Mouse (Mus musculus) gastrocnemius, adult 8-10 months (tissue): ENCODE data around the gene Capn9. TPM values are rescaled to one million over a fixed set of nuclear protein-coding genes. Genes with fewer than 3 reads are reported as not detected.
A peak's percentile ranks its signal among the peaks of the same experiment; 100 is the strongest.

ENCODE experiments used
- DNase-seq, 2 experiments: peaks; one replicate each; pipeline ENCODE4 v3.0.0; 2022; ENCODE audit warnings: low spot score in 2 of 2
- total RNA-seq, 4 experiments: library from RNA; stranded (reverse); gene quantifications; 2 replicates each; pipeline ENCODE4 v1.2.4; 2022

Capn9 gene
- total RNA-seq, 4 experiments from 2014 or later, result not detected

DNA sequence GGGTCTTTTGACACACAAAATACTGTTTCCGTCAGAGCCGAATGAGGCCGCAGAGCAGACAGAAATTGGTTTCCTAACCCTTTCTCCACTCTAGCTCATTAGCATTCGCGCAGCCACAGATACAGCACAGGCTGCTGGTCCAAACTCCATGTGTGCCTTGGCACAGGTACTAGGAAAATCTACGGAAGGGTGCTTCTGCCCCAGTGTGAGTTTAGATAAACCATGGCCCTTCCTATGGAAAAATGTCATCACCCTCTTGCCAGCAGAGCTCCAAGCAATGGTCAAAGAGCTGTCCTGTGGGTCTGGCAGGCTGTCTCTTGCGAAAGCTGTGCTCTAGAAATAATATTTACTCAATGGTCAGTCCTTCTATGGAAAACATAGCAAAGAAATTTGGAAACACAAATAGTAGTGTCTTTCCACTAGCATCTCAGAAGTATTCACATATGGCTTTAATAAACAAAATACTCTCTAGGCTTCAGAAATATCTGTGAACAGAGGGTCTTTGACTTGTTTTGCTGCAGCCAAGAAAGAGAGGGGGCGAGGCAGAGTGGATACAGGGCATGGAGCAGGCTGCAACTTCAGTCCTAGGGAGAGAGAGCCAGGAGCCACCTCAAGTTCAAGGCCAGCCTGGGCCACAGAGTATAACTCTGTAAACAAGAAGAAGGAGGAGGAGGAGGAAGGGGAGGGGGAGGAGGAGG, 4.0 kb upstream of the Capn9 start:
- no peak for DNase-seq

DNA sequence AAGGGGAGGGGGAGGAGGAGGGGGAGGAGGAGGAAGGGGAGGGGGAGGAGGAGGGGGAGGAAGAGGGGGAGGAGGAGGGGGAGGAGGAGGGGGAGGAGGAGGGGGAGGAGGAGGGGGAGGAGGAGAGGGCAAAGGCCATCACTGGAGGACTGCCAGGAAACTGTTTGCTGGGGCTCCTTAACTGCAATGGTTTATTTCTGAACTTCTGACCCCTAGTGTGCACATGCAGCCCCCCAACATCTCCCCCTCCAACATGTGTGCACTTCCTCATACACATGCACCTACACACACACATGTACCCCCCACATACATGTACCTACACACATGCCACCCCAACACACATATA, 3.5 kb upstream of the Capn9 start:
- DNase-seq, result no peak

DNA sequence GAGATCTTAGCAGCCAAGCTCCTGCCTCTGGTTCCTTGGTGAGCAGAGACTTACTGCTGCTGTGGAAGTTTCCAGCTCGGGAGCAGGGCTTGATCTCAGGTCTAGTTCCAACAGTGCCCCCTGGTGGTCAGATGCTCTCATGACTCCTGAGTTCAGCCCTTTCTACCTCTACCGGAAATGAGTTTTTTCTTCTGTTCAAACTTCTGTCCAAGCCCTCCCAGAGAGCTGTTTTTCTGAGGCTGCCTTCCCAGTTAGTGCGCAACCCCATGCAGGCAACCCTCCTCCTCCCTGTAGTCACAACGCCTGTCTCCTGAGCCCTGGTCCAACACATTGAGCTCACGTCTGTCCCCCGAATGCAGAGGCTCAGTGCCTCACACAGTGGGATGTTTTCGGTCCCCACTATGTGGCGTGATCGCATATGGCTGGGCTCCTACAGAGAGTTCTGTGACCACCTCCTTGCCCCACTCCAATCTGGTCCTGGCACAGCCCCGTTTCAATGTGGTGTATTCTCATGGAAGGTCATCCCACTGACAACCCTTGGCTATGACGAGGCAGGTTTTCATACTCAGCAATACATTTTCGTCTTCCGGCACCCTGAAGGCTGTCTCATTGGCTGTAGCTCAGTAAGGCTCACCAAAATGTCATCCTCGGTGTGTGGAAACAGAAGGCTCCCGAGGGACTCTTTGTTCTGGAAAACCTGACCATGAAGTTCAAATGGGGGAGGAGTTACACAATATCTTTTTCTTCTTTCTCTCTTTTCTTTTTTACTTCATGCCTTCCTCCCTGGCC, 2.2 kb upstream of the Capn9 start:
- peak; percentile 75 to 80 for DNase-seq

DNA sequence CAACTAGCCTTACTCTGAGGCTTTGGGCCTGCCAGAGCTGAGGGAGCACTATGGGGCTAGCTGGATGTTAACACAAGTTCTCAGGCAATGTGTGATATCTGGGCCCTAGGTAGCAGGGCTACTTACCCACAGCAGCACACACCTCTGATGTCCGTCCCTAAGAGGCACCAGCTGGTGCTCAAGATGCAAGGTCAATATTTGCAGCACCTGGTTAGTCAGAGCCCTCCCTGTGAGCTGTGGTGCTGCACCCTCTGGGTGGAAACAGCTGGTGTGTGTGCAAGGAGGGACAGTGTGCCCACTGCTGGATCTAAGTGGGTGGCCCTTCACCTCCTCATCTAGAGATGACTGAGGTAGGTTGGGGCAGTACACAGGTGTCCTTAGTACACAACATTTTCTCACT, 840 bp downstream of the Capn9 start:
- DNase-seq, result no peak

DNA sequence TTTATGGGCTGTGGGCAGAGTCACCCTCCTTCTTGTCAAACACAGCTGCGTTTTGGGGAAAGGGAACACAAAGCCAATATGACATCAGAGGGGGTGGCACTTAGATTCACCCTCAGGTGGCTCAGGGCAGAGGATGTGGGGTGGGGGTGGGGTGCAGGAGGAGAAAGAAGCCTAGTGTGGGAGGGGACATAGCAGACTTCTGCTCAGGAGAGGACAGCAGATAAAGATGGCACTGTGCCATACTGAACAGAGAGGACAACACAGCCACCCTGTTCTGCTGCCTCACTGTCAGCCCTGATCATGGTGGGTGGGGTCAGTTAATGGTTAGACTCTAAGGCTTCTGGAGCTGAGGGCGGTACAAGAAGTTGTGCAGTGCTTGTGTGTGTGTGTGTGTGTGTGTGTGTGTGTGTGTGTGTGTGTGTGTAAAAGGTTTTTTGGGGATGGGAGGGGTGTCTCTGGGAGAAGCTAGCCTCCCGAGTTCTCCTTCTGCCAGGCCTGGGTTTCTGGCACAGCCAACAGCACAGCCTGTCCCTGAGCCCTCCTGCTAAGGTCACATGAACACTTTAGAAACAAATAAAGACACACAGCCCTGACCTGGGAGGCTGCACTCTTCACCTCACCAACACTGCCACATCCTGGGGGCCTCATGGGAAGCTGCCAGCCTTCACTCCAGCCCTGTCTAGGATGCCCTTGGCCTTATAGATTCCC, 10.0 kb downstream of the Capn9 start:
- no peak for DNase-seq

DNA sequence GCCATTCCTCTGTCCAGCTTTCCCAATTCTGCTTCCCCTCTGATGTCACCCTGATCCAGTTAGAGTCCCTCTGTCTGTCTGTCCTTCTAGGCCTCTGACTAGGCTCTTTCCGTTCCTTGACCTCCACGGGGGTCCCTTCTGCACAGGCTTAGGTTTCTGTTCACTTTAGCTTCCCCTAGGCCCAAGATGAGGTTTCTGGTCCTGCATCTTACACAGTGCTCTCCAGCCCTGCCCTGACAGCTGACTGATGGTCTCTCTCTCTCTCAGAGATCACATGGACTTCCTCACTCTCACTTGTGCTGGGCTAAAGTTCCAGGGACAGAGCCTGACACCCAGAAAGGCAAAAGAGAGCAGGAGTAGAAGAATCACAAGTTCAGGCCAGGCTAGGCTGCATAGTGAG, 10.6 kb downstream of the Capn9 start:
- no peak for DNase-seq

DNA sequence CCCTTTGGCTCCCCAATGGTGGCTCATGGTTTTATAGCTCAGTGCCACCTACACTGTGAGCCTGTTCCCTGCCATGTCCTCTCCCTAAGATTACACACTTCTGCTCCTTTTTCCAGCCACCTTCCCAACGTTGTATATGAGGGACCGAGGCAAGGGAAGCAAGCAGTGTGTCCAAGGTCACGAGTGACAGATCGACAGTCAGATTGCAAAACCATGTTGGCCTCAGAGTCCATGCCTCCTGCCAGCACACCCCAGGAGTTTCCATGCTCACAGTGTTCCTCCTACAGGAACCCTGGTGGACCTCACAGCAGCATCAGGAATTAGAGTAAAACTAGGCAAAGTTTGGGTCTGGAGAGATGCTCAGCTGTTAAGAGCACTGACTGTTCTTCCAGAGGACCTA, 13.5 kb downstream of the Capn9 start:
- no peak for DNase-seq

DNA sequence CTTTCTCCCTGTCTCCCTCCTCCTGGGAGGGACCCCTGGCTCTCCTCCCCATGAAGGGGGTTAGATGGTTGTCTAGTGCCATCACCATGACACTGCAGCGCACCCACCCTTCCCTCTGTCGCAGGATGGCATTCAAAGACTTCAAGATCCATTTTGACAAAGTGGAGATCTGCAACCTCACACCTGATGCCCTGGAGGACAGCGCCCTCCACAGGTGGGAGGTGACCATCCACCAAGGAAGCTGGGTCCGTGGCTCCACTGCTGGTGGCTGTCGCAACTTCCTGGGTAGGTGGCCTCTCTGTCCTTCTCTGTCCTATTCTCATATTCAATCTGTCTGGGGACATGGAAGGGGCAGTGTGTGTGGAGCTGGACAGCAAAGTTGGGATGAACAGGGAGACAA, 28.2 kb downstream of the Capn9 start:
- DNase-seq, result no peak

DNA sequence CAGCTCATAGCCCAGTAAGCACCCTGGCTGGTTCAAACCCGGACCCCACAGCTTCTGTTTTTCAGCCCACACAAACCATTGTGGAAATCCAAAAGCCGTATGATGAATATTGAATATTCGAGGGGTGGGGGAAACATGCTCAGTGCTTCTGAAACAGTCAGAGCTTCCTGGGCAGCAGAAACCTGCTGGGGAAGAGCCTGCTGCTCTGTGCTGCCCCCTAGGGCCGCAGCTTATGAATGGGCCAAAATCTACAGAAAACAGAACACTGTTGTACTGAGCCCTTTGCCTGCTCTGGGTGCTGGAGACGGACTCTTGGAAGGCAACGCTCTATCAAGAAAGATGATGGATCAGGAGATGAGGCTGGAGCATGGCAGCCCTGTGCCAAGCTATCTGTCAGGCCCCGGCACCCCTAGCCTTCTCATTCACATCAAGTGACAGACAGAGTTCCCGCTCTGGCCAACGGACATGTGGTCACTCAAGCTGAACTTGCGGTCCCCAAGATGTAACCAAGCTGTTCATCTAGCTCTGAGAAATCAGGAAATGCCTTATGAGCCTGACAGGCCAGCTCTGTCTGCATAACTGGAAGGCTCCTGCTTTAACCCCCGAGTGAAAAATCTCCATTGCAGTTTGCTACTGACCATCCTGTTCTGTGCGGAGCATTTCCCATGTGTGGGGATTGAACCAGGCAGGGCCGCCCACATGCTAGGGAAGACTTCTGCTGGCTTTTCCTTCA, 32.5 kb downstream of the Capn9 start:
- no peak for DNase-seq

DNA sequence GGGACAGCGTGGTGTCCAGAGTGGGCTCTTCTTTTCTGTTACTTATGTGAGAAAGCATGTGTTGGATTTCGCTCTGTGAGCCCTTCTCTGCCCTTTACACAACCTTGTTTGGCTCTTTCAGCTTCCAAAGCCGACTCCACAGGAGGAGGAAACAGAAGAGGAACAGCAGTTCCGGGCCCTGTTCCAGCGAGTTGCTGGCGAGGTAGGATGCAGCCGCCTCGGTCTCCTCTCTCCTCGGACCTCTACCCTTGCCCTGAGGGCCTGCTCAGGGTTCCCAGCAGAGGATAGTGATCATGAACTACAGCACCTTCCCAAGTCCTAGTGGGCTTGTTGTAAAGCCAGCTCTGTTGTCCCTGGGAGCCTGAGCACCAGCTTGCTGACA, 33.1 kb downstream of the Capn9 start:
- no peak for DNase-seq

DNA sequence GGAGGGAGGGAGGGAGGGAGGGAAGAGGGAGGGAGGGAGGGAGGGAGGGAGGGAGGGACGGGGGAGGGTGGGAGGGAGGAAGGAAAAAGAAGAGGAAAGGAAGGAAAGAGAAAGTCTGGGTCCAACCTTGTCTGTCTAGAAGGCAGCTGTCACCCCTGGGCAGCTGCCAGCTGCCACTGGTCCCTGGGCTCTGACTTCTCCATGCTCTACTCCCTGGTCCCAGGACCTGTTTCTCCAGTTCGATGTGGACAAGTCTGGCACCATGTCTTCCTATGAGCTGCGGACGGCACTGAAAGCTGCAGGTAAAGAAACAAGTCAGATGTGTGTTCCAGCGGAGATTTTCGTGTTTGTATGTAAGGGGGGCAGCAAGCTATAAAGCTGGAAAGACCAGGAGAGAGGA, 38.4 kb downstream of the Capn9 start:
- no peak for DNase-seq

DNA sequence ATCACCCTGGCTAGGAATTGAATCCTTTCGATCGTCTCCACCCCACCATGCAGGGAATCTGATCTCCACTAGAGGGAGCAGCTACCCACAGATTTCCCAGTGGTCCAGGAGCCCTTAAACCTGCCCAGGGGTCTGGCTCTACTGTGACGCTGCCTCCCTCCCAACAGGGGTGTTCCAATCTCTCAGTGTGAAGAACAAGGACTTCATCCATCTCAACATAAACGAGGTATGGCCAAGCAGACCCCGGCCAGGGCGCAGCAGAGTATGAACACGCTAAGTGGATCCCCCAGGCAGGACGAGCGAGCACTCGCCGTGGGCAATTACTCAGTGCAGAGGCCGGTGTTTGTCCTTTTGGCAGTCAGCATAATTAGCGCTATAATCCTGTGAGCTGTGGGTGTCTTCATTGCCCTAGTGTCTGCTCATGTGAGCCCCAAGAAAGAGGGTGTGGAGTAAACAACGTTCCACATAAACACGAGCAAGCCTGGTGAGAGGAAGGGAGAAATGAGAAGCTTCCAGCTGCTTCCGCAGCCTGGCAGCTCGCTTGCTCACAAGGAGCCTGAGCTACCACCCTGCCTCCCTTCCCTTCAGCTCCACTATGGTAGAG, 41.5 kb downstream of the Capn9 start:
- peak; percentile 42 to 51 for DNase-seq

DNA sequence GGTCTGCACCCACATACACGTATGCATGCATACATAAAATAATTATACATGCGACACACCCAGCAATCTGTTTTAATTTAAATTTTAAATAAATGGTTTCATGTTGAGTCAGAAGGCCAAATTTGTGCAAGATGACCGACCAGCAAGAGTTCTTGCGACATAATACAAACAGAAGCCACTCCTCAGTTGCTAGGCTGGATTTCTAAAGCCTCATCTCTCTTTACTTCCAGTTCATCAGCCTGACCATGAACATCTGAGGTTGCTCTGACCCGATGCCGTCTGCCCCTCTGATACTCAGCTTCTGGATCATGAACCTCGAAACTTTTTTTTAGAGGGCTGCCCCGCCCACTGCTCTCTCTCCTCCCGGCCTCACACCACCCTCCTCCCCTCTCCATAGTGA, 42.3 kb downstream of the Capn9 start:
- no peak for DNase-seq

DNA sequence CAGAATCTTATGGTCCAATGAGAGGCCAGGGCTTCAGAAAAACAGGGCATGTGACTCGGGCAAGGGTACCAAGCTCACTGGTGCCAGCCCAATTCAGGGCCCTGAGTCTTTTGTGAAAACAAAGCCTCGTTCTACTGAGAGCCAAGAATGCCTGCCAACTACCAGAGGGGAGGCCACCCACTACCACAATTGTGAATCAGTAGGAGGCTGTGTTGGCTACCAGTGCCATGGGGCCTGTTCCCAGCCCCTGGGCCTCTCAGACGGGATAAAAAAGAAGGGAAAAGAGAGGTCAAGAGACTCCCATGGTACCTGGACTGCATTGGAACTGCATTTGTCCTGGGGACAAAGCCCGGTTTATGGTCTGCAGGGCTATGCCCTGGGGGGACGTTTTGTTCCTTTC, 45.3 kb downstream of the Capn9 start:
- DNase-seq, result no peak

DNA sequence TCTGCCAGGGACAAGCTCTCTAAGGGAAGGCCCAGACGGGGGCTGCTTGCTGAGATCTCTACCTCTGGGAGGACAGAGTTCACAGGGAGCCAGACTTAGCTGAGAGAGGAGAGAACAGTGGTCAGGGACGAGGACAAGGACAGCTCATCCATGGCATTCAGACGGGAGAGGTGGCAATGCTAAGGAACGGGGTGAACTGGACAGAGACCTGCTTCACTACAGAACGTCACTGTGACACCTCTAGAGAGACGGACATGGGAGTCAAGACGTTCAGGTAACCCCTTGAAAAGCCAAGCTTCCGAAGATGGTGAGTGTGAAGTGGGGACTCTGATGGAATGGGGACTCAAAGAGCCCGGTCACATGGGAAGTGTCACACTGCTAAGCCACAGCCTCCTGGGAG, 50.3 kb downstream of the Capn9 start:
- DNase-seq, result no peak

DNA sequence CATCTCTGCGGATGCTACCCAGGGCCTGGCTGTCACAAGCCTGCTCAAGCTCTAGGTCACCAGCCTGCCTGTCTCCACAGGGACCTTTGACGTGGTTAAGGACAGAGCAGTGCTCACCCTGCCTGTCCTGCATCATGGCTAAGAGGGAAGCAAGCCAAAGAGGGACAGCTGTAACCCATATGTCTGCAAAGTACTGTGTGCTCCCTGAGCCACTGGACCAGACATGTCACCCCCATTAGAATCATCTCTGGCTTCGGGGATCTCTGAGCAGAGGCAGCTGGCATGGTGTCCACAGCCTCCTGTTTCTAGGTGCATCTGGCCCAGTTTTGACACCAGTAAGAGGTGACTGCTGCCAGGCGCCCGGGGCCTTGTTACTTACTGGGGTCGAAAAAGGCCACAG, 54.6 kb downstream of the Capn9 start:
- DNase-seq, result no peak

DNA sequence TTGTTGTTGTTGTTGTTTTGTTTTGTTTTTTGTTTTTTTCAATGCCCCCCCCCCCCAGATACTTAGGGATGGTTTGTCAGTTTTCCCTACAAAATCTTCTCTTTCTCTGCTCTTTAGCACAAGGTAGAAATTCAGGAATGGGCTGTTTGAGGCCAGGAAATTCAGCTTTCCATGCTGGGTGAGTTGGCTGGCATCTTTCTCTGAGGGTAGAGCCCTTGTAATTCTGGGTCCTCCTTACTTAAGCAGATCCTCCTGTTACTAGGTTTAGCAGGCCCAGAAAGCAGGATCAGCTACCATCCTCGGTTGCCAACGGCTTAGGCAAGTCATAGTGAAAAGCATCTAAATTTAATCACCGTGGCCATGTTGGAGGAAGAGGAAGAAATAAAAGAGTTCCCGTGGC, 55.0 kb downstream of the Capn9 start:
- no peak for DNase-seq

DNA sequence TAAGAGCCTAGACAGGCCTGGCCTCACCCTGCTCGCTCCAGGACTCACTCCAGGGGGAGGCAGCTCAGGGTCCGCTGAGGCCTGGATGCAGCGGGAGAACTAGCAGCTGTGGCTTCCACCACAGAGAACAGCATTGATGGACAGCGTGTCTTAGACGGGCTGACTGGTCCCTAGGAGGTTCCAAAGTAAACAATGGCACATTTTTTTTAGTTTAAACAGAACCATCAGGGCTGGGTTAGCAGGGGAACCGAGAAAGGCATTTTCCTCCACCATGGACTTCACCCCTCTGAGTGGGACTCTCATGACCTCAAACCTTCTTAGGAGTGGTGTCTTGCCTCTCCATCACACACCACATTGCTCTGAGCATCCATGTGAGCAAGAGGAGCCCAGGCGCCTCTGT, 56.1 kb downstream of the Capn9 start:
- no peak for DNase-seq

DNA sequence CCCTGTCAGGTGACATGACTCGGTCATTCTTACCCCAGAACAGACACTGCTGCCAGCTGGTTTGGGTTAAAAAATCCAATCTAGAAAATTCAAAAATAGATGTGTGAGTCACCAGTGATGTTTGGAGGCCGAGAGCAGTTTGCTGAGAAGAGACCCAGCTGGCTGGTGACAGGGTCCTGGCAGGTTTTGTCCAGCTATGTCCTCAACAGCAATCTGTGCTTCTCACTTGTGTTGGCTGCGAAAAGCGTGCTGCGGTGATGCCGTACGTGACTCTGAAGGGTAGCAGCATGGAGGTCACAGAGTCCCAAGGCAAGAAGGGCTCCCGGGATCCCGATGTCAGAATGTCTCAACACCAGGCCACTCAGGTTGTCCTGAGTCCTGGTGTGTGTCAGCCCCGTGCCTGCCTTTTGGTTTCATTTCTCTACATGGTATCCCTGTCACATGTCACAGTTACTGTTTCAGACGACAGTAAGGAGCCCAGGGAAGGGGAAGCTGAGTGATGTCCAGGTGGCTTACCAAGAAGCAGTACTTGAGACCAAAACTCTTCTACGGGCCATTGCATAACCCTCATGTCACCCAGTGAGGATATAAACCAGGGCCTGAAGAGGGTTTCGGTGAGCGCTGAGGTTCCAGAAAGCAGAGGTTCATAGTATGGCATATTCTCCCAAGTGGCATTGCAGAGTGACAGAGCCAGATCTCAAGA, 57.2 kb downstream of the Capn9 start:
- DNase-seq, result peak; percentile 17 to 31

DNA sequence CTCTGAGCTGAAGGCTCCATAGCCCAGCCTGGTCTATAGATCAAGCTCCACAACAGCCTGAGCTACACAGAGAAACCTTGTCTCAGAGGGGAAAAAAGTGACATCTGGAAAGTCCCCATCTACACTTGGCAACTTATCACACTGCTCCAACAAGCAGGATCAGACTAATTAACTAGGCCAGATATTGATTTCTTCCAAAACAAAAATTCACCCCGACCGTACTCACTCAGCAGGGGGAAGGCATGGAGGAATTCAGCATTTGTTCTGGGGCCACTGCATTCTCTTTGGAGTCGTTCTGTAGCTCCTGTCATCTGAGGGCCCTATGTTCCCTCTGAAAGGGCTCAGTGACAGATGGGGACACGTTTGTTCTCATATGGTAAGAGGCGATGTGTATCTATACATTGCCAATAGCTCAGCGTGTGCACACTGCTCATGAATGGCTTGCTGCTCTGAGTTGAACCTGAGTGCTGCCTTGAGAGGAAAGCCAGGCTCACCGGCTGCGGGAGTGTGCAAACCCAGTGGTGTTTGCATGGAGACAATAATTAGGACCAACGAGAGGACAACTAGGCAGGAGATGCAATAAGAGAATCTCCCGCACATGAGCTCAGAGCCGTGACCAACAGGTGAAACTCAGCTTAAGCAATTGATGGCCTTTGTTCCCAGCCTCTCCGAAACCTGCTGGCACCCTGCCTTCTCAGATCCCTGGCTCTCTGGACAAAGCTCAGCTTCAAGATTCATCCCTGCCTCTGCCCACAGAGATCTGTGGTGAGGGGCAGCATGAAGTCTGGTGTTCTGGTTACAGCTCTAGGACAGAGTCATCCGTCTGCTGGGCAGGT, 58.7 kb downstream of the Capn9 start:
- DNase-seq, result no peak
